Comparison of ENCODE assay signal across 29 mouse cellular contexts in genomic region chr19:46616378-46616777, GRCm38 (mm10). TPM values are rescaled to one million over a fixed set of nuclear protein-coding genes. Genes with fewer than 3 reads are reported as not detected.
DNase-seq lines count a peak whose midpoint lies in the region; ATAC-seq and TF ChIP-seq lines count a peak whose summit lies in the region.
"Had no signal": no experiment of that assay in that cellular context is flagged by ENCODE, and none has a peak within 500 bp of the region (broad histone marks: within the 10 kb centered on the region; RNA-seq: fewer than 3 reads in every experiment).

No protein-coding gene starts in this region.

- H3K4me1 ChIP-seq in heart, embryonic 12.5 days (replicated peaks) = peaks cover 87% of the 10 kb centered on the region
- H3K4me1 ChIP-seq in kidney, embryonic 15.5 days = peaks cover 60% of the 10 kb centered on the region
- peaks cover 55% of the 10 kb centered on the region for H3K4me1 ChIP-seq in kidney, embryonic 16.5 days (ENCODE audit: insufficient read depth, low read length)
- H3K4me1 ChIP-seq in ES-Bruce4 (ENCODE audit: control insufficient read depth, insufficient read depth, low read length) = peaks cover 8% of the 10 kb centered on the region

- TF ChIP-seq CTCF in ES-Bruce4 (IDR thresholded peaks at IDR 0.05; ENCODE audit: low read depth, low read length) = no peak

- no peak for TF ChIP-seq EP300 in ES-Bruce4 (IDR thresholded peaks at IDR 0.05; ENCODE audit: insufficient read depth, low read depth, low read length)

- H3K9ac ChIP-seq in heart, embryonic 12.5 days = peak overlapping the region; percentile 19; the same call in 1 of the 2 replicates
- no peak overlapping the region for H3K9ac ChIP-seq in kidney, embryonic 15.5 days
- no peak overlapping the region for H3K9ac ChIP-seq in kidney, embryonic 16.5 days (replicated peaks; ENCODE audit: low read length)
- no peak overlapping the region for H3K9ac ChIP-seq in ES-Bruce4 (ENCODE audit: low read depth, poor library complexity, severe bottlenecking)
- H3K9ac ChIP-seq: embryonic facial prominence, embryonic 15.5 days; hindbrain, embryonic 15.5 days had no signal

- H3K4me3 ChIP-seq in heart, embryonic 12.5 days = no peak overlapping the region
- H3K4me3 ChIP-seq in kidney, embryonic 15.5 days (replicated peaks) = no peak overlapping the region
- H3K4me3 ChIP-seq in kidney, embryonic 16.5 days (ENCODE audit: low read length) = no peak overlapping the region
- H3K4me3 ChIP-seq in ES-Bruce4 (ENCODE audit: low read depth, low read length) = no peak overlapping the region
- H3K4me3 ChIP-seq: embryonic facial prominence, embryonic 15.5 days; erythroblast, embryonic 14.5 days; forebrain, embryonic 10.5 days; gastrocnemius, adult 2 months; hindbrain, embryonic 10.5 days; hindbrain, embryonic 15.5 days had no signal

- TF ChIP-seq POLR2A in ES-Bruce4 (IDR thresholded peaks at IDR 0.05; ENCODE audit: insufficient read depth, low read length) = no peak

- H3K27ac ChIP-seq in heart, embryonic 12.5 days (ENCODE audit: poor library complexity, severe bottlenecking) = no peak overlapping the region
- 0 out of 2 replicates have a peak overlapping the region, but pooled peaks have one; percentile 18 for H3K27ac ChIP-seq in kidney, embryonic 15.5 days
- H3K27ac ChIP-seq in kidney, embryonic 16.5 days (ENCODE audit: low read length) = no peak overlapping the region
- peak overlapping the region; percentile 84 for H3K27ac ChIP-seq in ES-Bruce4 (ENCODE audit: insufficient read depth, low read length)
- H3K27ac ChIP-seq: embryonic facial prominence, embryonic 15.5 days; forebrain, embryonic 10.5 days; gastrocnemius, adult 2 months; hindbrain, embryonic 10.5 days; hindbrain, embryonic 15.5 days had no signal

- intact Hi-C loops in heart, postnatal 10 days (cut with DNase I) = no loop called here

- 49% methylated on average over 11 of the region's 11 CpGs for WGBS in heart, embryonic 12.5 days
- 74% methylated on average over 11 of the region's 11 CpGs for WGBS in kidney, embryonic 15.5 days
- 66% methylated on average over 11 of the region's 11 CpGs for WGBS in kidney, embryonic 16.5 days

- no peak for ATAC-seq in heart, embryonic 12.5 days (ENCODE audit: insufficient number of reproducible peaks, low FRiP score)
- no peak for ATAC-seq in kidney, embryonic 15.5 days (replicated peaks; ENCODE audit: low FRiP score)
- no peak for ATAC-seq in kidney, embryonic 16.5 days (ENCODE audit: low FRiP score, low TSS enrichment)
- ATAC-seq: forebrain, embryonic 14.5 days; Patski had no signal

- no peak for DNase-seq in heart, postnatal 10 days
- DNase-seq in R1 (ENCODE audit: low read depth, low spot score) = peak; percentile 41
- DNase-seq in layer of hippocampus, adult 8-10 months (ENCODE audit: low spot score in 2 of 2) = no peak
- DNase-seq in left cerebral cortex, adult 11 months (ENCODE audit: low spot score) = no peak
- DNase-seq: adrenal gland, adult 8-10 months; adrenal gland, postnatal 36 days; cerebellum, adult 11 months; cerebellum, adult 8-10 months; cerebellum, postnatal 14 days; embryo, embryonic 11 days; gastrocnemius, adult 2 months; gastrocnemius, postnatal 25 days; kidney, adult 11 months had no signal

- H3K27me3 ChIP-seq in heart, embryonic 12.5 days (replicated peaks) = no peaks in the 10 kb centered on the region
- no peaks in the 10 kb centered on the region for H3K27me3 ChIP-seq in kidney, embryonic 15.5 days
- no peaks in the 10 kb centered on the region for H3K27me3 ChIP-seq in kidney, embryonic 16.5 days (ENCODE audit: insufficient read depth, low read length)
- H3K27me3 ChIP-seq in ES-Bruce4 (ENCODE audit: control insufficient read depth, insufficient read depth, low read length, poor library complexity, severe bottlenecking) = no peaks in the 10 kb centered on the region
- H3K27me3 ChIP-seq: CH12.LX; embryonic facial prominence, embryonic 15.5 days; hindbrain, embryonic 15.5 days; Patski had no signal

- H3K9me3 ChIP-seq in heart, embryonic 12.5 days (replicated peaks) = no peaks in the 10 kb centered on the region
- no peaks in the 10 kb centered on the region for H3K9me3 ChIP-seq in kidney, embryonic 15.5 days (replicated peaks)
- no peaks in the 10 kb centered on the region for H3K9me3 ChIP-seq in kidney, embryonic 16.5 days (ENCODE audit: low read length)
- no peaks in the 10 kb centered on the region for H3K9me3 ChIP-seq in ES-Bruce4 (replicated peaks; ENCODE audit: control insufficient read depth, insufficient read depth, low read length, poor library complexity, severe bottlenecking)
- H3K9me3 ChIP-seq: embryonic facial prominence, embryonic 15.5 days; forebrain, embryonic 10.5 days; hindbrain, embryonic 10.5 days; hindbrain, embryonic 15.5 days had no signal

- H3K36me3 ChIP-seq in heart, embryonic 12.5 days = peaks cover 18% of the 10 kb centered on the region
- peaks cover 32% of the 10 kb centered on the region for H3K36me3 ChIP-seq in kidney, embryonic 15.5 days
- H3K36me3 ChIP-seq in kidney, embryonic 16.5 days (ENCODE audit: insufficient read depth, low read length) = peaks cover 4% of the 10 kb centered on the region; the same call in 1 of the 2 replicates
- no peaks in the 10 kb centered on the region for H3K36me3 ChIP-seq in ES-Bruce4 (ENCODE audit: control insufficient read depth, insufficient read depth, low read length, poor library complexity, severe bottlenecking)
- H3K36me3 ChIP-seq: hindbrain, embryonic 15.5 days had no signal

- H3K4me2 ChIP-seq in heart, embryonic 12.5 days = no peak overlapping the region
- H3K4me2 ChIP-seq in kidney, embryonic 15.5 days = no peak overlapping the region
- H3K4me2 ChIP-seq in kidney, embryonic 16.5 days (replicated peaks; ENCODE audit: low read depth, low read length) = no peak overlapping the region
- H3K4me2 ChIP-seq: embryonic facial prominence, embryonic 15.5 days; hindbrain, embryonic 15.5 days had no signal

RNA-seq across cellular contexts. Expression of gene Wbp1l, which starts 17.5 kb away (rescaled TPM):
- 53.4 and 55.6 TPM in 2 replicates for polyA plus RNA-seq in heart, embryonic 12.5 days (2016; fragmentation: Nextera tagmentation; extraction: Ambion mirVana)
- 10 to 100 TPM; 65.0 to 75.0 TPM for total RNA-seq in heart, postnatal 10 days (2021)
- polyA plus RNA-seq in kidney, embryonic 15.5 days (2015; fragmentation: Nextera tagmentation; extraction: Ambion mirVana) = 46.4 and 51.3 TPM in 2 replicates
- polyA plus RNA-seq in kidney, embryonic 16.5 days (2015; fragmentation: Nextera tagmentation; extraction: Ambion mirVana) = 53.4 and 54.4 TPM in 2 replicates
- polyA plus RNA-seq in ES-Bruce4 (2011; ENCODE audit: insufficient read depth, insufficient read length, low read depth, missing spikeins) = 24.5 and 25.5 TPM in 2 replicates
- 10 to 100 TPM; 40.2 to 43.3 (median 41.6) TPM for total RNA-seq in layer of hippocampus, adult 8-10 months (2022)

RNA-seq across cellular contexts. Expression of gene Sfxn2, which starts 43.2 kb away (rescaled TPM):
- polyA plus RNA-seq in heart, embryonic 12.5 days (2016; fragmentation: Nextera tagmentation; extraction: Ambion mirVana) = 8.1 and 8.9 TPM in 2 replicates
- total RNA-seq in heart, postnatal 10 days (2021) = 1 to 10 TPM; 3.0 to 3.8 TPM
- polyA plus RNA-seq in kidney, embryonic 15.5 days (2015; fragmentation: Nextera tagmentation; extraction: Ambion mirVana) = 32.9 and 33.0 TPM in 2 replicates
- 39.4 and 41.1 TPM in 2 replicates for polyA plus RNA-seq in kidney, embryonic 16.5 days (2015; fragmentation: Nextera tagmentation; extraction: Ambion mirVana)
- 6.0 and 7.3 TPM in 2 replicates for polyA plus RNA-seq in ES-Bruce4 (2011; ENCODE audit: insufficient read depth, insufficient read length, low read depth, missing spikeins)
- 1 to 10 TPM; 7.3 to 9.2 (median 7.5) TPM for total RNA-seq in layer of hippocampus, adult 8-10 months (2022)

RNA-seq across cellular contexts. Expression of gene Arl3, which starts 43.4 kb away (rescaled TPM):
- polyA plus RNA-seq in heart, embryonic 12.5 days (2016; fragmentation: Nextera tagmentation; extraction: Ambion mirVana) = 88.2 and 94.4 TPM in 2 replicates
- total RNA-seq in heart, postnatal 10 days (2021) = 10 to 100 TPM; 32.8 to 33.6 TPM
- 143 and 145 TPM in 2 replicates for polyA plus RNA-seq in kidney, embryonic 15.5 days (2015; fragmentation: Nextera tagmentation; extraction: Ambion mirVana)
- 142 and 148 TPM in 2 replicates for polyA plus RNA-seq in kidney, embryonic 16.5 days (2015; fragmentation: Nextera tagmentation; extraction: Ambion mirVana)
- polyA plus RNA-seq in ES-Bruce4 (2011; ENCODE audit: insufficient read depth, insufficient read length, low read depth, missing spikeins) = 91.4 and 95.8 TPM in 2 replicates
- 100 to 1,000 TPM in 2 of 4 experiments, 10 to 100 TPM in 2; 85.9 to 125 (median 103) TPM for total RNA-seq in layer of hippocampus, adult 8-10 months (2022)

RNA-seq across cellular contexts. Expression of gene Cyp17a1, which starts 56.6 kb away (rescaled TPM):
- polyA plus RNA-seq in heart, embryonic 12.5 days (2016; fragmentation: Nextera tagmentation; extraction: Ambion mirVana) = 0.86 and 1.3 TPM in 2 replicates
- total RNA-seq in heart, postnatal 10 days (2021) = not detected
- 0.12 and 0.79 TPM in 2 replicates for polyA plus RNA-seq in kidney, embryonic 15.5 days (2015; fragmentation: Nextera tagmentation; extraction: Ambion mirVana)
- 7.1 TPM in 1 of 2 replicates, not detected in the other for polyA plus RNA-seq in kidney, embryonic 16.5 days (2015; fragmentation: Nextera tagmentation; extraction: Ambion mirVana)
- not detected in 2 replicates for polyA plus RNA-seq in ES-Bruce4 (2011; ENCODE audit: insufficient read depth, insufficient read length, low read depth, missing spikeins)
- not detected for total RNA-seq in layer of hippocampus, adult 8-10 months (2022)
- total RNA-seq: CH12.LX; common myeloid progenitor, adult 5-6 weeks; gastrocnemius, adult 2 months; gastrocnemius, postnatal 25 days; granulocyte monocyte progenitor cell, adult 5-6 weeks had no signal
- polyA plus RNA-seq: brain, embryonic 14.5 days; embryonic facial prominence, embryonic 11.5 days; erythroblast, embryonic 14.5 days; forebrain, embryonic 10.5 days; forebrain, embryonic 14.5 days; hindbrain, embryonic 10.5 days; hindbrain, embryonic 15.5 days; Patski had no signal

Comparison
In these comparisons a context has a peak if more than half of its experiments do, and no peak if none do; other contexts are left out.
1. H3K27ac ChIP-seq: peak in kidney, embryonic 15.5 days (single experiment) and ES-Bruce4 (single experiment); none in heart, embryonic 12.5 days (single experiment) and kidney, embryonic 16.5 days (single experiment).